8 mouse cellular contexts compared by ENCODE assay signal in genomic region chr12:111816967-111817366, GRCm38 (mm10). TPM values are rescaled to one million over a fixed set of nuclear protein-coding genes. Genes with fewer than 3 reads are reported as not detected.
DNase-seq lines count a peak whose midpoint lies in the region; ATAC-seq and TF ChIP-seq lines count a peak whose summit lies in the region.

No protein-coding gene starts in this region.

- TF ChIP-seq CTCF in heart, adult 2 months (IDR thresholded peaks at IDR 0.05), result 0 out of 2 replicates have a peak, but pooled peaks have one; percentile 7
- no peak for TF ChIP-seq CTCF in thymus, adult 2 months (IDR thresholded peaks at IDR 0.05; ENCODE audit: borderline replicate concordance, control insufficient read depth, extremely low read depth, insufficient read depth, low read length, poor library complexity)

- H3K79me2 ChIP-seq in heart, adult 2 months (replicated peaks; ENCODE audit: control insufficient read depth, insufficient read depth, low read length), result no peaks in the 10 kb centered on the region; the same call in 1 of the 2 replicates

- ATAC-seq in heart, embryonic 16.5 days (replicated peaks; ENCODE audit: extremely low read depth, insufficient read depth, low FRiP score), result no peak
- no peak for ATAC-seq in limb, embryonic 15.5 days (ENCODE audit: insufficient number of reproducible peaks, low FRiP score, low TSS enrichment, low read depth)

- no peak for TF ChIP-seq POLR2A in heart, adult 2 months (IDR thresholded peaks at IDR 0.05; ENCODE audit: insufficient read depth, low read depth, low read length)
- no peak for TF ChIP-seq POLR2A in thymus, adult 2 months (IDR thresholded peaks at IDR 0.05; ENCODE audit: control insufficient read depth, extremely low read depth, insufficient read depth, low read length, poor library complexity)

- no peaks in the 10 kb centered on the region for H3K9me3 ChIP-seq in heart, embryonic 16.5 days (replicated peaks; ENCODE audit: control insufficient read depth, low read length)
- no peaks in the 10 kb centered on the region for H3K9me3 ChIP-seq in limb, embryonic 15.5 days

- no peak overlapping the region for H3K27ac ChIP-seq in heart, adult 2 months
- H3K27ac ChIP-seq in heart, embryonic 16.5 days (ENCODE audit: low read length), result peak overlapping the region; percentile 46
- 0 out of 2 replicates have a peak overlapping the region, but pooled peaks have one; percentile 12 for H3K27ac ChIP-seq in limb, embryonic 15.5 days
- no peak overlapping the region for H3K27ac ChIP-seq in thymus, adult 2 months (ENCODE audit: control insufficient read depth, insufficient read depth, low read length)

- H3K27me3 ChIP-seq in heart, adult 2 months (ENCODE audit: control insufficient read depth, insufficient read depth, low read length), result no peaks in the 10 kb centered on the region
- no peaks in the 10 kb centered on the region for H3K27me3 ChIP-seq in heart, embryonic 16.5 days (ENCODE audit: control insufficient read depth, insufficient read depth, low read length)
- no peaks in the 10 kb centered on the region for H3K27me3 ChIP-seq in limb, embryonic 15.5 days
- no peaks in the 10 kb centered on the region for H3K27me3 ChIP-seq in thymus, adult 2 months (ENCODE audit: control insufficient read depth, insufficient read depth, low read length)

- intact Hi-C loops in heart, adult 2 months (cut with DNase I), result no loop called here

- H3K36me3 ChIP-seq in heart, adult 2 months (ENCODE audit: control insufficient read depth, insufficient read depth, low read length), result no peaks in the 10 kb centered on the region
- H3K36me3 ChIP-seq in heart, embryonic 16.5 days (ENCODE audit: control insufficient read depth, insufficient read depth), result no peaks in the 10 kb centered on the region
- H3K36me3 ChIP-seq in limb, embryonic 15.5 days, result peaks cover 16% of the 10 kb centered on the region; the same call in 1 of the 2 replicates
- H3K36me3 ChIP-seq in thymus, adult 2 months (ENCODE audit: control insufficient read depth, insufficient read depth, low read length), result no peaks in the 10 kb centered on the region

- H3K9ac ChIP-seq in heart, adult 2 months (ENCODE audit: low read depth, low read length), result no peak overlapping the region
- no peak overlapping the region for H3K9ac ChIP-seq in heart, embryonic 16.5 days (ENCODE audit: low read length)
- no peak overlapping the region for H3K9ac ChIP-seq in limb, embryonic 15.5 days

- H3K4me1 ChIP-seq in heart, adult 2 months (ENCODE audit: control insufficient read depth, insufficient read depth, low read length), result peaks cover 15% of the 10 kb centered on the region
- peaks cover 34% of the 10 kb centered on the region for H3K4me1 ChIP-seq in heart, embryonic 16.5 days (ENCODE audit: control insufficient read depth, insufficient read depth, low read length)
- peaks cover 42% of the 10 kb centered on the region for H3K4me1 ChIP-seq in limb, embryonic 15.5 days
- peaks cover 28% of the 10 kb centered on the region for H3K4me1 ChIP-seq in thymus, adult 2 months (replicated peaks; ENCODE audit: control insufficient read depth, insufficient read depth, low read length)

- no peak for TF ChIP-seq EP300 in heart, adult 2 months (IDR thresholded peaks at IDR 0.05; ENCODE audit: insufficient read depth, low read depth, low read length)

- H3K4me3 ChIP-seq in heart, adult 2 months, result no peak overlapping the region
- peak overlapping the region; percentile 23; the same call in 1 of the 2 replicates for H3K4me3 ChIP-seq in heart, embryonic 16.5 days (ENCODE audit: low read length)
- peak overlapping the region; percentile 72; the same call in 1 of the 2 replicates for H3K4me3 ChIP-seq in limb, embryonic 15.5 days
- H3K4me3 ChIP-seq in thymus, adult 2 months (ENCODE audit: control insufficient read depth, insufficient read depth, low read length), result no peak overlapping the region

- 63% methylated on average over 9 of the region's 9 CpGs for WGBS in heart, adult 2 months
- 59% methylated on average over 9 of the region's 9 CpGs for WGBS in heart, embryonic 16.5 days
- WGBS in limb, embryonic 15.5 days, result 80% methylated on average over 9 of the region's 9 CpGs
- 94% methylated on average over 9 of the region's 9 CpGs for WGBS in thymus, adult 2 months

- DNase-seq in heart, adult 2 months, result no peak
- DNase-seq in heart, adult 8-10 months (ENCODE audit: low spot score), result no peak
- peak; percentile 48 for DNase-seq in 416B (ENCODE audit: low read depth)
- DNase-seq in B cell, adult 2 months, result no peak
- no peak for DNase-seq in thymus, adult 2 months
- no peak for DNase-seq in frontal cortex, postnatal 10 days (ENCODE audit: low spot score in 2 of 2)

- peak overlapping the region; percentile 85; the same call in 1 of the 2 replicates for H3K4me2 ChIP-seq in heart, embryonic 16.5 days (ENCODE audit: low read depth, low read length)
- H3K4me2 ChIP-seq in limb, embryonic 15.5 days, result no peak overlapping the region; the same call in 1 of the 2 replicates

RNA-seq across cellular contexts. Expression of gene Zfyve21, which starts 3.0 kb away (rescaled TPM):
- total RNA-seq in heart, adult 2 months (2021), result 10 to 100 TPM; 65.1 to 74.8 TPM
- 71.9 and 89.6 TPM in 2 replicates for polyA plus RNA-seq in heart, adult 2 months (2012; rRNA removed)
- total RNA-seq in heart, adult 8-10 months (2022), result 10 to 100 TPM; 57.5 to 90.1 (median 67.6) TPM
- polyA plus RNA-seq in heart, embryonic 16.5 days (2015; fragmentation: Nextera tagmentation; extraction: Ambion mirVana), result 111 and 124 TPM in 2 replicates
- 122 and 141 TPM in 2 replicates for polyA plus RNA-seq in limb, embryonic 15.5 days (2015; fragmentation: Nextera tagmentation; extraction: Ambion mirVana)
- polyA plus RNA-seq in thymus, adult 2 months (2012; rRNA removed), result 36.6 and 46.4 TPM in 2 replicates

RNA-seq across cellular contexts. Expression of gene Xrcc3, which starts 3.3 kb away (rescaled TPM):
- 1 to 10 TPM; 1.4 to 1.8 TPM for total RNA-seq in heart, adult 2 months (2021)
- polyA plus RNA-seq in heart, adult 2 months (2012; rRNA removed), result 2.1 and 2.8 TPM in 2 replicates
- 1 to 10 TPM in 1 of 4 experiments, under 1 TPM in 3; 0.54 to 1.1 (median 0.77) TPM for total RNA-seq in heart, adult 8-10 months (2022)
- polyA plus RNA-seq in heart, embryonic 16.5 days (2015; fragmentation: Nextera tagmentation; extraction: Ambion mirVana), result 5.6 and 6.7 TPM in 2 replicates
- 8.4 and 9.9 TPM in 2 replicates for polyA plus RNA-seq in limb, embryonic 15.5 days (2015; fragmentation: Nextera tagmentation; extraction: Ambion mirVana)
- 22.1 and 29.0 TPM in 2 replicates for polyA plus RNA-seq in thymus, adult 2 months (2012; rRNA removed)

RNA-seq across cellular contexts. Expression of gene Klc1, which starts 58.3 kb away (rescaled TPM):
- 10 to 100 TPM; 83.8 to 83.9 TPM for total RNA-seq in heart, adult 2 months (2021)
- 80.8 and 105 TPM in 2 replicates for polyA plus RNA-seq in heart, adult 2 months (2012; rRNA removed)
- total RNA-seq in heart, adult 8-10 months (2022), result 10 to 100 TPM; 73.6 to 90.4 (median 83.5) TPM
- 125 and 134 TPM in 2 replicates for polyA plus RNA-seq in heart, embryonic 16.5 days (2015; fragmentation: Nextera tagmentation; extraction: Ambion mirVana)
- polyA plus RNA-seq in limb, embryonic 15.5 days (2015; fragmentation: Nextera tagmentation; extraction: Ambion mirVana), result 107 and 121 TPM in 2 replicates
- 79.5 and 85.0 TPM in 2 replicates for polyA plus RNA-seq in thymus, adult 2 months (2012; rRNA removed)

Comparison
In these comparisons a context has a peak if more than half of its experiments do, and no peak if none do; other contexts are left out.
1. H3K27ac ChIP-seq: peak in heart, embryonic 16.5 days (single experiment) and limb, embryonic 15.5 days (single experiment); none in heart, adult 2 months (single experiment) and thymus, adult 2 months (single experiment).
2. H3K4me3 ChIP-seq: peak in heart, embryonic 16.5 days (single experiment) and limb, embryonic 15.5 days (single experiment); none in heart, adult 2 months (single experiment) and thymus, adult 2 months (single experiment).